Mouse (Mus musculus): ENCODE results near the gene Ccn6.

Gene Ccn6

DNA sequence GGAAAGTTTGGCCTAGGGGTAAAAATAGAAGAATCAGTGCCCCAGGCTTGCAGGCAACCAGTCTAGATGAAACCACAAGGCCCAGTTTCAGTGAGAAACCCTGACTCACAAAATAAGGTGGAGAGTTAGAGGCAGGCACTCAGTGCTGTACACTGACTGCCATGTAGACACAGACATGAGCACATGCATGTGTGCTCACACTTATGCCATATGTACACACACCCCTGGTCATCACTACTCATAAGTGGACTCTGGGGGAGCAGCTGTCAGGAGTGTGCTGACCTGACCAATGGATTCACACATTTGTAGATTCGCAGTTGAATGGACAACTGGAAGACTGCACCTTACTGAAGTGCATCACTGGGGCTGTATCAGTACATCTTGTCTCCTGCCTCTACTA, 2.2 kb downstream of the Ccn6 start:
- DNase-seq (ENCODE audit: low read depth, low spot score), result no peak

DNA sequence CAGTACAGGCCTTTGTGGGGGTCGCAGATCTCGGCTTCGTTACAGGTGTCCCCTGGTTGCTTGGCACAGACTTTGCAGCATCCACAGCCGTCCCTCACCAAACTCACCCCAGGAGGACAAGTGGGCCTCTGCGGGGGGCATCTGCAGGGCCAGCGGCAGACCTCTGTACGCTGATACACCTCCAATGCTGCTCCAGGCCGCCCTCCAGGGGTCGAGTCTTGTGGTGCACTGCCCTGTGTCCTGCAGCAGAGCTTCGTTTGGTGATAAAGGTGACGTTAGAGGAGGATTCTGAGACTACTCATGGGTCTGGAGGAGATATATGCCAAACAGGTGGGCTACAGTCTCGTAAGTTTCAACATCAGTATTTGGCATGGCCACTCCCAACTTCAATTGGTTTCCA, 5.3 kb downstream of the Ccn6 start:
- no peak for DNase-seq (ENCODE audit: low read depth, low spot score)

DNA sequence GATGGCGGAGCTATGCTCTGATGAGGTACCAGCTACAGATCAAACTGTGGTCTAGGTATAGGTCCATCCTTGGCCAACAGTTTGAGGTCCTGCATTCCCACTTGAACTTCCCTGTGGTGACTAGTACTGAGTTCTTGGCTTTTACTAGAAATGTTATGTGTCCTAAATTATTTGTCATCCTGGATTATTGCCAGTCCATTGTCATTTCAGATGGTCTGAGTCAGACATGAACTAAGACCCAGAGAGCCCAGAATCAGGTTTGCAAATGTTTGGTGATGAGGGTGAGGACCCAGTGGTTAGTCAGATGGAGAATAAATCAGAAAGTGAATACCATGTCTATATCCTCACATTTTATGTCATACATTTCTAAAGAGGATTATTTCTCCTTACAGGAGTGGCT, 6.3 kb downstream of the Ccn6 start:
- no peak for DNase-seq (ENCODE audit: low read depth, low spot score)

DNA sequence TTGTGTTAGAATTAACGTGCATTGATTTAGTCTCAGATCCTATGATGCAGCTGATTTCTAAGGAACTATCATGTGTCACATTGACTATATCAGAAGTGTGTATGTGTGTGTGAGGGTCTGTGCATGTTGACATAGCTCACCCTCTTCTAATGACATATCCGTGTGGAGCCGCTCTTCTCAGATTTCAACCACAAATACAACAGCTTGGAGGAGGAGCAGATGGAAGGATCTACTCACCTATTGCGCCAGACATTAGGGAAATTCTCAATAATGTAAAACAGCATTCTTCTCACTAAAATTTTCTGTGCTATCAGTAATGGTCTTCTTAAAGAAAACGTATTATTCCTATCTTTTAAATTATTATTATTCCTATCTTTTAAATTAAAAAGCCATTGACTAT, 6.9 kb downstream of the Ccn6 start:
- no peak for DNase-seq (ENCODE audit: low read depth, low spot score)

DNA sequence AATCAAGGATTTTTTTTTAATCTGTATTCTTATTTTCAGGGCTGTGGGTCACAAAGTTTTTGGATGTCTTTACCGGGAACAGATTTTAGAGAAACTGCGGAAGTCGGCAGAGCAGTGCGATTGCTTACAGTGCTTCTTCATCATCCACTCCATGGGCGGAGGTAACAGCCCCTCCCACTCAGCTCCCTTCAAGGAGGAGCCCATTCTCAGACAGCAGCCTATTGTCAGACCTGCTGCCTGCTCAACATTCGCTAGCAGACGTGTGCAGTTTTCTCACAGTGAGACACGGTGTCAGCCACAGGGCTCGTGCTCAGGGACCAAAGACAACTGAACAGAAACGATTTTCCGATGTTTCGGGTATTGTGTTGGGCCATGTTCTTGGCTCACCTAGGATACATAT, 21.4 kb downstream of the Ccn6 start:
- no peak for DNase-seq (ENCODE audit: low read depth, low spot score)

DNA sequence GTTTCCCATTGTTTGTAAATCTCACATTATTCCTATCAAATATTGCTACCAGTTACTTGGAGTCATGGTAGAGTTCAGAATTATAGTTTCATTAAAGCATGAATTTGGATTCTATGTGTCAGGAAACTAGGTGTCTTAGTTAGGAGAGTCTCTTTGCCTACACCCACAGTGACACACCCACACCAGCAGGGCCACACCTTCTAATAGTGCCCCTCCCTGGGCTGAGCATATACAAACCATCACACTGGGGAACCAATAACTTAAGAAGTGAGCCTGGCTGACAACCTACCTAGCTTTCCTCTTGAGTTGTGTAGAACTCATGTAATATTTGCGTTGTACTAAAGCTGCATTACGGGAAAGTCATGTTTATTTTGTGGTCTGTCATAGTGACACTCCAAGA, 22.2 kb downstream of the Ccn6 start:
- no peak for DNase-seq (ENCODE audit: low read depth, low spot score)

DNA sequence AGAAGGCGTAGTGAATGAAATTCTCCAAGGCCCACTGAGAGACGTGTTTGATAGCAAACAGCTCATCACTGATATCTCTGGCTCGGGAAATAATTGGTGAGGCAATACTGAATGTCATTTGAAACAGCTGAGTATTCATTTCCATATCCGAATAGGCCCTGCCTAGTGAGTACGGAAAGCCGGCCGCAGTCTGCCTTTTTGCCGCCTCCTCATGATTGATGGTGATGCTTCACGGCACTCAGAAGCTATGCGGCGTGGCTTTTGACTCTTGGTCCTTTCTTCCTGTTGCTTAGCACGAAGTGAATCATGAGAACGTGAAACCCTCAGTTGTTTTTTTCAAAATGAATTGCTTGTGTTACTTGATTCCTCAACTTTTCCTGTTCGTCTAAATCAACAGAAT, 22.8 kb downstream of the Ccn6 start:
- DNase-seq (ENCODE audit: low read depth, low spot score), result no peak

DNA sequence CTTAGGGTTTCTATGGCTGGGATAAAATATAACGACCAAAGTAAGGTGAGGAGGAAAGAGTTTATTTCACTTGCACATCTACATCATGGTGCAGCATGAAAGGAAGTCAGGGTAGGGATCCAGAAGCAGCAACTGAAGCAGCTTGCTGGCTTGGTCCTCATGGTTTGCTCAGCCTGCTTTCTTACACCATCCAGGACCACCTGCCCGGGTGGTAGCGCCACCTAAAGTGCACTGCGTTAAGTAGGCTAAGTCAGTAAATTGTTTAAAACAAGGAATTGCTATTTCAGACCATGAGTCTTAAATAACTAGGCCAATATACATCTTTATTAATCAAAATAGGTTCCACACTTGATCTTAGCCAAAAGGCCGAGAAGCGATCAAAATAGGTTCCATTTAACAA, 24.8 kb downstream of the Ccn6 start:
- no peak for DNase-seq (ENCODE audit: low read depth, low spot score)

DNA sequence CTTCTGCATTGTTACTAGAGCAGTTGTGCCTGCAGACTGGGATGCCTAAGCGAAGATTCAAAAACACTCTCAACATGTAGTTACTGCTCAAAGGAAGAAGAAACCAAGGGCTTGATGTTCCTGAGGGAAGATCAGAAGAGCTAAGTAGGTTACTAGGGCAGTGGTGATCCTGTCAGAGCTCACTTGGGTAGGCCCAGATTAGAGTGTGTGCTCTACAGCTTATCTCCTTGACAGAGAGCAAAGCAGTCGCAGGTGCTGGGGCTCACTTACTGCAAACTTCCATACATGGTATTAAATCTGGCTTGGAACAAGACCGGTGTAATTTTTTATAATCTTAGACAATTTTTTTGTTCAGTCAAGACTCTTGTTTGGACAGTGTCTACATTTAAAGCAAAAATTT, 25.8 kb downstream of the Ccn6 start:
- DNase-seq (ENCODE audit: low read depth, low spot score), result peak; percentile 65

DNA sequence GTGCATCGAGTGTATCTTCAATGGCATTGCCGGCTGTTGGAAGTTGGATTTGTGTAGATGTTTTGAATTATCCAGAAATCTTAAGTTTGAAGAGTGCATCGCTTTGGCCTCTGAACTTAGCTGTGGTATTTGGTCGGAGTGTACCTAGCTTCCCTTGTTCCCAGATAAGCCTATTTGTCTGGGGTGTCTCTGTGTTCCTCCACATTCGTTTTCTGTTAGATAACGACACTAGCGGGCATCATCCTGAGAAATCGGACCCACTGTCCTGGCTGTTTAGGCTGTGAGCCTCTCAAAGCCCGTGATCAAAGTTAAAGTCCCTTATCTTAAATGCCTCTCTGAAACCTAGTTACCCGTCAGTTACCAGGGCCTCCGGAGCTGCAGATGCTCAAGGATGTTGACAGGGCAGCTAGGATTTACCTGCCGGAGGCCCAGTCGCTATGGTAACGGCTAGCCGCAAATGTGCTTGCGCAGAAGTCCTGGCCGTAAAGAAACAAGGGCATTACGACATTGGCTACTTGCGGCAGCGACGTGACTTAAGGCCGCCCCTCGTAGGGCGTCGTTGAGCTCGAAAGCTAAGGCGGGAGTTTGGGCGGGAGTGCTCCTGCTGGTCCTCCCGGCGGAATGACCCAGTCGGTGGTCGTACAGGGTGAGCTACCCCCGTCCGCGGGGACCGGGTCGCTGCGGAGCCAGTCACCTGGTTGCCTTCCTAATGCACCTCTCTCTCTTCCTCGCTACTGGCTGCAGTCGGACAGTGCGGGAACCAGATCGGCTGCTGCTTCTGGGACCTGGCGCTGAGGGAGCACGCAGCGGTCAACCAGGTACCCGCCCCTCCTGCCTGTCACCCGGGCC, 29.9 kb downstream of the Ccn6 start, which contains the start of the genes Fam229b and Tube1:
Gene Fam229b, minus strand, starts transcription at position 453 of the 849 bp plus-strand sequence.
Gene Tube1, plus strand, starts transcription at position 515 of the 849 bp plus-strand sequence.
- peak; percentile 93 for DNase-seq (ENCODE audit: low read depth, low spot score)

DNA sequence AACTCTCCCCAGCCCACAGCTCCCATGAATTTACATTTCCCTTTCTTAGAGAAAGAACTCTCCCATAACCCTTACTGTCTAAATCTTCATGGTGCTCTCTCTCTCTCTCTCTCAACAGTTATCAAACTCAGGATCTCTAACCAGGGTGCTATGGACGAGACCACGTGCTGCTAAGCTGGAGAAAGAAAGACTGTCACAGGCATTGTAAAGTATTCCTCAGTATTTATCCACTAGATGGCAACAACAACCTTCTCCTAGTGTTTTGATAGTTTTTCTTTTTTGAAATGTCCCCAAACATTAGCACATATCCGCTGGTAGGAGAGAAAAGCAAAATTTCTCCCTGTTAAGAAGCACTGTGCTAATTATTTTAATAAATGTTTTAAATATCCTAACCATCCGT, 42.2 kb downstream of the Ccn6 start:
- no peak for DNase-seq (ENCODE audit: low read depth, low spot score)

DNA sequence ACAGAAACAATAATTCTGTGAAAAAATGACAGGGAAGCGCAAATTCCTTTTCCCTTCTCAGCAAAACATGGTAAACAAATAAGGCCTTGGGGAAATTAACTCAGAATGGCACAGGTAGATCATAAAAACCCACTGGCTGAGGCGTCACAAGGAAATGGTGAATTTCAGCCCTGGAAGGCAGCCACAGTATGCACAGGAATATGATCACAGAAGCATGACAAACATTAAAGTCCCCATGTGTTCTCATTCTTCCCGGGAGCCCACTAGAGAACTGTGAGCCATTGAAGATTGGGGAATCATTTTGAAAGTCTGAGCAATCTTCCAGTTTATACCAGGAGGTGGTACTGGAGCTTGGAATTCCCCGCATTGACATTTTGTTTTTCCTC, 54.1 kb downstream of the Ccn6 start:
- DNase-seq (ENCODE audit: low read depth, low spot score), result no peak

DNA sequence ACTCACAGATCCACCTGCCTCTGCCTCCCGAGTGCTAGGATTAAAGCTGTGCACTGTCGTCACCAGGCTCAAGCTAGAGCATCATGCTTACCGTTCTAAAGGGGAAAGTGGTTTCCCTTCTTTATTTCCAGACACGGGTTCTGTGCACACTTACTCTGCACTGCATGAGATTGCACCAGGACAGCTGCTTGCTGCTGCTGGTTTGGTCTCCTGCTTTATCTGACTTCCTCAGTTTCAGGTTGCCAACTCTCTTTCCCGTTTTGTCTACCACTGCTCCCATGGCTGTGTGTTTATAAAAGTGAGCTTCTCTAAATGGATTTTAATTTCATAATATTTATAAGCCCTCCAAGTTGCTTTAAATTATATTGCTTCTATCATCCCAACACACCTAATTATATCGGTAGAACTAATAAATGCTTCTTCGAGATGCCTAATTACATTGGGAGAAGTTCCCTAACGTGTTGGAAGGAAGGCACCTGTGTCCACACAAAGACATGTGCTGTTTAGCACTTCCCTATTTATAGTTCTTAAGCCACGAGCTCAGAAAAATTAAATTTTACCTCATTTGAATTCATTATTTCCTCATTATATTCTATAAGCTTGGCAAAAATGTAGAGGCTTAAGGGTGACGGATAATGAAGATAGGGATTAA, 54.6 kb downstream of the Ccn6 start:
- no peak for DNase-seq (ENCODE audit: low read depth, low spot score)

DNA sequence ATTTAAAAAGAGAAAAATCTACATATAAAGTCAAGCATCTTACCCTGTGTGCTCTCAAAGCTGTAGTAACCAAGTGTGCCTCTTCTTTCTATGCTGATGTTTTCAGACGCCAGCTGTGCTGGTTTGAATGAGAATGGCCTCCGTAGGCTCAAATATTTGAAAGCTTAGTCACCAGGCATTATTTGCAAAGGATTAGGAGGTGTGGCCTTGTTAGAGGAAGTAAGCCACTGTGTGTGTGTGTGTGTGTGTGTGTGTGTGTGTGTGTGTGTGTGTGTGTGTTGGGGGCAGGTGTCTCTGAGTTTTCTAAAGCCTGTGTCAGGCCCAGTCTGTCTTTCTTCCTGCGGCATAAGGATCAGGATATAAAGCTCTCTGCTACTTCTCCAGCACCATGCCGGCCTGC, 56.7 kb downstream of the Ccn6 start:
- DNase-seq (ENCODE audit: low read depth, low spot score), result no peak

DNA sequence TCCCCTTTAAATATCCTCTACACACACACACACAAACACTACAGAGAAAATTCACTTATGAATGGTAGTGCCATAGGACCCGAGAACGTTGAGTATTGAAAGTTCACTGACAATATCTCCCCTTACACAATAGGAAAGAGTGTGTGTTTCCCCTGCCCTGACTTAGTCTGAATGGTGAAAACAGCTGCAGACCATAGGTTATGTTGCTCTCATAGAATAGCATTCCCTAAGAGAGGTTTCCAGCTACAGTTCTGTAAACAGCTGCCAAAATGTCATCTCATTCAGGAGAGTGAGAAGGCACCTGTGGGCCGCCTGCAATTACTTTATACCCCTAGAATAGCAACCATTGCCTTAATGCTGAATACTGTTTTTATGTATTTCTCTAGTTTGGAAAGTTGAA, 57.2 kb downstream of the Ccn6 start:
- no peak for DNase-seq (ENCODE audit: low read depth, low spot score)

DNA sequence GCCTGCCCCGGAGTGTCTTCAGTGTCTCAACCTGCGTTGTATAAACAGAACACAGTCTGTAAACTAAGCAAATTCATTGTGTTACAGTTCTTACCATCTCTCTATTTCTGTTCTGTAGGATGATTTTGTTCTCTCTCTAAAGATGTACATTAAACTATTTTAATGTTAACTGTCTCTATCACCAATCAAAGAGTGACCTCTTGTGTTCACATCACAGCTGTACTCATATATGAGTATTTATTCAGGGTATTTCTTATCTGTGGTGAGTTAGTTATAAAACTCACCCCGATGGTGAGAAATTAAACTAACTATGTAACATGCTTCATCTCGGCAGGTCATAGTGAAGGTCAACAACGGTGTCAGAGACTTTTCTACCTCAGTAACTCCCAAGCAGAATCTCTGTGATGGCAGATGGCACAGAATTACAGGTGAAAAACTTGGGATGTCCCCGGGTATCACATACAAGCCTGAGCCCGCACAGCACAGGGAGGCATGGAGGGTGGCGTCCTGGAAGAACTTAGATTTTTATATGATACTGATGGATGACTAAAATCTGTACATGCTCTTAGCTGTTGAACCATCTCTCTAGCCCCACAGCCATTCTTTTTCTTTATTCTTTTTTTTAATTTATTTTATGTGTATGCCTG, 58.7 kb downstream of the Ccn6 start:
- no peak for DNase-seq (ENCODE audit: low read depth, low spot score)

Measured in retina, adult 2 months (tissue).